Mouse (Mus musculus): ENCODE results near the gene Khsrp. TPM values are rescaled to one million over a fixed set of nuclear protein-coding genes. Genes with fewer than 3 reads are reported as not detected.
A peak's percentile ranks its signal among the peaks of the same experiment; 100 is the strongest.

The Khsrp gene
- total RNA-seq, 1 experiment from 2014 or later = 122 TPM

DNA sequence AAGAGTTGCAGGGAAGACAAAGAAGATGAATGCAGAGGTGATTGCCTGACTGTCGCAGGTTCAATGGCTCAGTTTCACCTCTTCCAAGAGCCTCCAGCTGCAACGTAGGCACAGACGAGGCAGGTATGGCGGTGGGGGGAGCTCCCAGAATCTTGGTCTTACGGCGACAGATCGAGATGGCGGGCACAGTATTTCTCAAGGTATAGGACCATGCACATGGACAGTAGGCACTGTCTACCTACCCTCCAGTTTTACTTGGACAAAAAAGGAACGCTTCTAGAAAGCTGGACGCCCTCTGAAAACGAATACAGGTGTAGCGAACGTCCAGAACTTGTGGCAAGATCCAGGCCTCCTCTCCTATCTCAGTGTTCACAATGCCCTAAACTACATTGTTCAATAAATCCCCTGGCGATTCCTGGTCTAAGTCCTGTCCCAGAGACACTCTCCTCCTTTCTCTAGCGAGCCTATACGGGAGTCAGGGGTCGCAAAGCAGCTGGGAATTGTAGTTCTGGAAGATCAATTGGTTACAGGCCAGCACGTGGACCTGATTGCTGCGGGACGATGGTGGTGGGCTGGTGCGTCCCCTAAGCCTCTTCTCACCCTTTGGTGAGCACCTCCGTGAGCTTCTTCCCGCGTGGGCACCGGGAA lies 41.7 kb downstream of the Khsrp start:
- peak; percentile 79 for ATAC-seq (replicated peaks; ENCODE audit: low read depth, poor library complexity, severe bottlenecking)

DNA sequence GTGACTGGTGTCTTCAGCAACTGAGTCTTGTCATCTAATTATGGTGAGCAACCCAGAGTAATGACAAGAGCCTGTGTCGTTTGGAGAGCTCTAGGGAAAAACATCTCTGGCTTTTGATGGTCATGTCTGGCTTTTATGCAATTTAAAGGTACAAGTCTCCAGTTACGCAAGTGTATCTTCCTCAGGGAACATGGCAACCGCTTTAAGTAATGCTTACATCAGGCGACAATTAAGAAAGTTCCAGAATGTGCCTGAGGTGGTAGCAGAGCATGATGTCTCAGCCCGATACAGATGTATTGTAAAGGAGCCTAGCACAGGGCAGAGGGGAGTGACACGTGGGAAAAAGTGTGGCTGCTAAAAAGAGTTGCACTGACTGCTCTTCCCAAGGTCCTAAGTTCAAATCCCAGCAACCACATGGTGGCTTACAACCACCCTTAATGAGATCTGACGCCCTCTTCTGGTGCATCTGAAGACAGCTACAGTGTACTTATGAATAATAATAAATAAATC lies 42.3 kb downstream of the Khsrp start:
- ATAC-seq (replicated peaks; ENCODE audit: low read depth, poor library complexity, severe bottlenecking) = no peak

DNA sequence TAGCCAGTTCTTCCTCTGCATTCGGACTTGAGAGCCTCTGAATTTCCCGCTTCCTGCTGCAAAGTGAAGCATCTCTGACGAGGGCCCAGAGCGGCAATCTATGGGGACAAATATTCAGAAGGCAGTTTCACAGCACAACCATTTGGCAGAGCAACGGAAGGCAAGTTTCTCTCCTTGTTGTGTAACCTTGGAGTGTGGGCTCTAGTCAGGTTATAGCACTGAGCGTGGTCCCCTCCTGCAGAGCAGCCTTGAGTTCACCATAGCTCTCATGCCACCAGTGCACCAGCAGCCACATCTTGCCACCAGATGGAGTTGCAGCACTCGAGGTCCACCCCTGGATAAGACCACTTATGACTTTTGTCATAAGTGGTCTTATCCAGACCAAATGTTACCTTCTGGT lies 42.9 kb downstream of the Khsrp start:
- no peak for ATAC-seq (replicated peaks; ENCODE audit: low read depth, poor library complexity, severe bottlenecking)

DNA sequence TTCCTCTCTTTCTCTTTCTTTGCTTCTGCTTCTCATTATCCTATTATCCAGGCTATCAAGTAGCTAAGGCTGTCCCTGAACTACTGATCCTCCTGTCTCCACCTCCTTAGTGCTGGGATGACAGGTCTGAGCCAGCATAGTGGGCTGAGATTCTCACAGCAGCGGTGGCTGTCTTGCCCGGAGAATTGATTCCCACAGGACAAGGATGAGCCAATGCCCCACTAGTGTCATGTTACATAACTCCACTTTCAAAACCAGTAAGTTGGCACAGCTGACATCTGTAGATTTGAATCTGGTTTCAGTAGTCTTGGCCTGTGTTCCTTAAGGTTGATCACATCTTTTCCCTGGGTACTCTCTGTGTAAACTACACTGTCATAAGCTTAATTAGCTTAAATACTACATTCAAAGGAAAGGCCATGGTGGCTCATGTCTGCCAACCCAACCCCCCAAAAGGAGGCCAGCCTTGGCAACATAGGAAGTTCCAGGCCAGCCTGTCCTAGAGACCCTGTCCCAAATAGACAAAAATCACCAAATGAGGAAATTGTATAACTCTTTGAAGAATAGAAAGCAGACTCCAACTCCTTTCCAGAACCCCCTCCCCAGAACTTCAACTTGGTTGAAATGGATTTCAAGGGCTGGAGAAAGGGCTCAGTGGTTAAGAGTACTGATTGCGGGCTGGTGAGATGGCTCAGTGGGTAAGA lies 45.1 kb downstream of the Khsrp start:
- no peak for ATAC-seq (replicated peaks; ENCODE audit: low read depth, poor library complexity, severe bottlenecking)

DNA sequence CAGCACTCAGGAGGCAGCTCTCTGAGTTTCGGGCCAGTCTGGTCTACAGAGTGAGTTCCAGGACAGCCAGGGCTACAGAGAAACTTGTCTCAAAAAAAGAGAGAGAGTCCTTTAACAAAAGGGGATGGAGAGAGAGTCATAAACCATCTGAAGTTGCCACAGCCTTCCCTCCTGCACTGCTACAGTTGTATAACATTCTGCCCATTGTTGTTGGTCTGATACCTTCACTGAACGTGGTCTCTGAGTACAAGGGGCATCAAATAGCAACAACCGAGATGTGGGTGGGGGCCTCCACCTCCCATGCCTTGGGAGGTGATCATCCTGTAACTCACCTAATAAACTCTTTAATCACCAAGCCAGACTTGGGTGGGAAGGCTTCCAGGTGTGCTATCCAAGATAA lies 45.7 kb downstream of the Khsrp start:
- no peak for ATAC-seq (replicated peaks; ENCODE audit: low read depth, poor library complexity, severe bottlenecking)

DNA sequence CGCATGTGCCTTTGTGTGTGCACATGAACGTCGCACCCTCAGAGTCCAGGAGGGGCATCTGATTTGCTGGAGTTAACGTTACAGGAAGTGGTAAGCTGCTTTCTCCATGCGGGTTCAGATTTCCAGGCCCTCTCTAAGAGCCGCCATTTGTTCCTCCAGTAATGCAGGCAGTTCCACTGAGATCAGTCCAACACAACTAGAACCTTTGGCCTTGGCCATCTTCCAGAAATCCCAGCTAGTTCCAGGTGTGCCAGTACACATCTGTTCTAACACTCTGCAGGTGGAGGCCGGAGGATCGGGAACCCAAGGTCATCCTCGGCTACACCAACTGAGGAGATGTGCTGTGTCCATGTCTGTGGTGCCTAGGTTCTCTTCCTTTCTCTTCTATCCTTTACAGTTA lies 46.4 kb downstream of the Khsrp start:
- no peak for ATAC-seq (replicated peaks; ENCODE audit: low read depth, poor library complexity, severe bottlenecking)

DNA sequence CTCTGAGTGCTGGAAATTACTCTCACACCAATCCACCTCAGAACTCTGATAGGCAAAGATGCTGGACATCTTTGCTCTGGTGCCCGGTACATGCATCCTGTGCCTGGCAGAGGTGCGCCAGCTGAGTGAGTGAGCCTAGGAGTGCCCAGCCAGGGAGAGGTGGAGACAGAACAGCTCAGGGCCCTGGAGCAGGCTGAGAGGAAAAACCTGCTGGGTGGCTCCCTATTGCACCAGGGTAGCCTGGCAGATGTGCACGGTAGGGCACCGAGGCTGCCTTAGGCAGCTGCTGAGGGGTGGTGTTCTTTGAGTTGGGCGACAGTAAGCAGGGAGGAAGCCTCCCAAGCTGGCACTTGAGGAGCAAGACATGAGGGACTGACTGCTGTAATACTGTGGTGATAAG lies 49.3 kb downstream of the Khsrp start, which contains the start of gene Acer1:
Acer1 (minus strand) TSS at position 114 of the 400 bp plus-strand sequence.
- ATAC-seq (replicated peaks; ENCODE audit: low read depth, poor library complexity, severe bottlenecking) = no peak

DNA sequence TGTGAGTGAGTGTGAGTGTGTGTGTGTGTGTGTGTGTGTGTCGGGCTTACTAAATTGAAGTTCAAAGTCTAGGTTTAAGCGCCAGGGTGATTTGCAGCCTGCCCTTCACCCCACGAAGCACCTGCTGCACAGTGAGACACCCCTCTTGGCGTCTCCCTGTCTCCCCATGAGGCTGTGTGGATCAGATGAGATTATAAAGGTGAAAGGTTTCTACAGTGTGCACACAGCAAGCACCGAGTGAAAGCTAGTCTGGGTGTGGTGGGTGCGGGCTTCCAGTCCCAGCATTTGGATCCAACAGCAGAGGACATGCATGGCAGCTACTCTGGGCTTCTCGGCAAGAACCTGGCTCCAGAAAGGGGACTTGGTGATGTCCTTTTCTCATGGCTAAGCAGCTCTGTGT lies 50.3 kb downstream of the Khsrp start:
- no peak for ATAC-seq (replicated peaks; ENCODE audit: low read depth, poor library complexity, severe bottlenecking)

DNA sequence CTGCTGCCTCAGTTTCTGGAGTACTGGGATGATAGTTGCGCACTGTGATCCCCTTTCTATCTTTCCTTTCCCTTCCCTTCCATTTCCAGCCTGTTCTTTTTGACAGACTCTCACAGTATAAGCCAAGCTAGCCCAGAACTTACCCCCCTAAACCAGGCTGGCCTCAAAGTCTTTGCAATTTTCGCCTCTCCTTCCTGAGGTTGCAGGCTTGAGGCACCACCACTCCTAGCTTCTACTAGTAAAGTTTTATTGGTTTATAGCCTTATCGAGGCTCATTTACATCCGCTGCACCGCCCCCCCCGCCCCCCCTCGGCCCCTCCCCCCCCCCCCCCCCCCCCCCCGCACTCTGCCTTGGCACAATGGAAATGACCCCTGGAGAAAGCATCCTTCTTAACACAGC lies 51.8 kb downstream of the Khsrp start:
- ATAC-seq (replicated peaks; ENCODE audit: low read depth, poor library complexity, severe bottlenecking) = no peak

DNA sequence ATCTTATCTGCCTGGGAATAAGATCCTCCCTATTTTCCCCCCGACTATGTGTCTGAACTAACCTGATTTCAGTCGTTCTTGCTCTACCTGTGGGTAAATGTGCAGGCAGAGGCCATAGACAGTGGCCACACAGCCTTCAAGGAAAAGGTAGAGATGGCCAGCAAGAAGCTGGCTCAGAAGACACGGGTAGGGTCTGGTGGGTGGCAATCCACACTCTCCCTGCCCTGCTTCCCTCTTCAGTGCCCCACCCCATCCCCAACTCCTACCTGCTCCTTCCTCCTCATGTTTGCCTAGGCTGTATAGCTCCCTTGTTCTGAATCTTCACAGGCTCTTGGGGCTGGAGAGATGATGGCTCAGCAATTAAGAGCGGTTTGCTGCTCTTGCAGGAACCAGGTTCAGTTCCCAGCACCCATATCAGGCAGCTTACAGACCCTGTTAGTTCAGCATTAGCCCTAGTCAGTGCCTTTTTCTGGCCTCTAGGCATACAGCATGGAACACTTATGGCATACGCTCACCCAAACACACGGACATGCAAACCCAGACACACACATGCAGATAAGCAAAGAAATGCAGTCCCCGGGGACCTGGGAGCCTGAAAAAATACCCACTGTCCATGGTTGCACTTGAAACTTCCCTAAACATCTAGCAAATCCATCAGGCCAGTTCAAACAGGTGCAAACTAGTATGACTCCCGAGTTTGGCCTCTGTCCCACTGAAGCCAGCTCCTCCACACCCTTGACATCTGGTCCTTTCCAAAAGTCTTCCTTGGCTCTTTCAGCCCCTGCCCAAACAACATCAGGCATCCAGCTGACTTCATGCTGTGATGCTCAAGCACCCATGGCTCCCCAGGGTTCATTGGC lies 54.6 kb downstream of the Khsrp start:
- no peak for ATAC-seq (replicated peaks; ENCODE audit: low read depth, poor library complexity, severe bottlenecking)

DNA sequence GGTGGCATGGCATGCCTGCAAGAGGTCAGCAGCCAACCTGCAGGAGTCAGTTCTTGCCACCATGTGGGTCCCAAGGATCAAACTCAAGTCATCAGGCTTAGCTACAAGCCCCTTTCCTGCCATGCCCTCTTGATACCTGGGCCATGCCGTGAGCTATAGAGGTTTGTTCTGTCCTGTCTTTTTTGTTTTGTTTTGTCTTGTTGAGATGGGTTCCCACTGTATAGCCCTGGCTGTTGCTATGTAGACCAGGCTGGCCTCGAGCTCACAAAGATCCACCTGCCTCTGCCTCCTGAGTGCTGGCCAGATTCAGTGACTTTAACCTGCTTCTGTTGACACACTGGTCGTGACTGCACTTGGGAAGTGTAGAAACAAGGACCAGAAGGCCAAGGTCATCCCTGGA lies 55.9 kb downstream of the Khsrp start:
- no peak for ATAC-seq (replicated peaks; ENCODE audit: low read depth, poor library complexity, severe bottlenecking)

DNA sequence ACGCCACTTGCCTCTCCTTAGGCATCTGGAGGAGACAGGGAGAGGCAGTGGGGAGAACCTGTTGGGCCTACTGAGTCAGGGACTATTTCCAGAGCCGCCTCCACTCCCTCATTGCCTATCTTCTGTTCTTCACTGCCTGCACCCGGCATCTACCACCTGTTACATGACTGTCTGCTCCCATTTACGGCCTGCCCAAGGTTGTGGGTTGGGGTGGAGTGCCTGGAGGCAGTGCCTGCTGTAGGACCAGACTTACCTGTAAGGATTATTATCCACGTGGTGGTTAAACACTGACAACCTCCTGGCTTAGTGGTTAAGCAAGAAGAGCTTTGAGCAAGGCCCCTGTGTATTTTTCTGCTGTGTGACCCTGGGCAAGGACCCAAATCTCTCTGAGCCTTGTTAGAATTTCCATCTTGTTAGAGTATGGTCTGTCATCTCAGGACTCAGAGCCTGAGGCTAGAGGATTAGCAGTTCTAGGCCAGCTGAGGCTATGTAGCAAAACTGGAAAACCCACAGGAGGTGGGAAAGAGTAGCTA lies 56.5 kb downstream of the Khsrp start:
- ATAC-seq (replicated peaks; ENCODE audit: low read depth, poor library complexity, severe bottlenecking) = no peak

DNA sequence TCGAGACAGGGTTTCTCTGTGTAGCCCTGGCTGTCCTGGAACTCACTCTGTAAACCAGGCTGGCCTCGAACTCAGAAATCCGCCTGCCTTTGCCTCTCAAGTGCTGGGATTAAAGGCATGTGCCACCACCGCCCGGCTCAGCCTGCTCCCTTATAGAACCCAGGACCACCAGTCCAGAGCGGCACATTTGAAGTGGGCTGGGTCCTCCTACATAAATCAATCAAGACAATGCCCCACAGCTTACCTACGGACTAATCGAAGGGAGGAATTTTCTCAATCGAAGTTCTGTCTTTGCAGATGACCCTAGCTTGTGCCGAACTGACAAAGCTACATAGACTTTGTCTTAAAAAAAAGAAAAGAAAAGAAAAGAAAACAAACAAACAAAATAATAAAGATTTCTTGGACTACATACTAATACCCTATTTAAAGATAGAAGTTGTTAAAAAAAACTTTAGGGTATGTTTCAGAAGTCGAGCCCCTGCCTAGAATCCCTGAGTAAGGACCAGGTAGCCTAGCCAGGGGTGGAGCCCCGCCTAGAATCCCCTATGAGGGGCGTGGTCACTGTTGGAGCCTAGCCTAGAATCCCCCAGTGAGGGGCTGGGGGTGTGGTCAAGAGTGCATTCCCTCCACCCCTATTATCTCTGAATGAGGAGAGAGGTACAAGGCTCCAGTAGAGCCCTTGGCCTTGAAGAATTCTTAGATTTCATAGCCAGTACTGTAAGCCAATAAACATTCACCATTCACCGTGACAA lies 57.2 kb downstream of the Khsrp start:
- ATAC-seq (replicated peaks; ENCODE audit: low read depth, poor library complexity, severe bottlenecking) = no peak

Other genes starting within 250 kb of the Khsrp start
- 7.6 and 7.7 TPM in 2 replicates for gene Rfx2, start 200.5 kb downstream of the Khsrp start, total RNA-seq (2017)
- not detected in 2 replicates for gene Acsbg2, start 157.1 kb downstream of the Khsrp start, total RNA-seq (2017)
- gene 1700061G19Rik, start 156.0 kb downstream of the Khsrp start, total RNA-seq (2017) = 0.05 TPM in 1 of 2 replicates, not detected in the other
- 22.4 and 23.7 TPM in 2 replicates for gene Mllt1, start 96.1 kb downstream of the Khsrp start, total RNA-seq (2017)
- not detected in 2 replicates for gene Acer1, start 49.4 kb downstream of the Khsrp start, total RNA-seq (2017)
- gene Clpp, start 41.2 kb downstream of the Khsrp start, total RNA-seq (2017) = 73.8 and 96.9 TPM in 2 replicates
- gene Alkbh7, start 34.2 kb downstream of the Khsrp start, total RNA-seq (2017) = 16.0 and 30.3 TPM in 2 replicates
- not detected in 2 replicates for gene Pspn, start 31.5 kb downstream of the Khsrp start, total RNA-seq (2017)
- gene Gtf2f1, start 20.2 kb downstream of the Khsrp start, total RNA-seq (2017) = 108 and 124 TPM in 2 replicates
- gene Gm17949, start 20.1 kb downstream of the Khsrp start, total RNA-seq (2017) = not detected in 2 replicates
- gene Slc25a41, start 10.1 kb upstream of the Khsrp start, total RNA-seq (2017) = not detected in 2 replicates
- 1.3 TPM in 1 of 2 replicates, not detected in the other for gene Crb3, start 27.6 kb upstream of the Khsrp start, total RNA-seq (2017)
- gene Slc25a23, start 28.3 kb upstream of the Khsrp start, total RNA-seq (2017) = 6.4 and 11.6 TPM in 2 replicates
- gene Dennd1c, start 47.0 kb upstream of the Khsrp start, total RNA-seq (2017) = 4.4 and 5.0 TPM in 2 replicates
- not detected in 2 replicates for gene Tubb4a, start 56.3 kb upstream of the Khsrp start, total RNA-seq (2017)
- 0.82 and 1.7 TPM in 2 replicates for gene Tnfsf9, start 73.8 kb upstream of the Khsrp start, total RNA-seq (2017)
- not detected in 2 replicates for gene Cd70, start 118.3 kb upstream of the Khsrp start, total RNA-seq (2017)
- 7.2 and 9.0 TPM in 2 replicates for gene Tnfsf14, start 162.7 kb upstream of the Khsrp start, total RNA-seq (2017)
- 8.4 and 19.3 TPM in 2 replicates for gene C3, start 196.6 kb upstream of the Khsrp start, total RNA-seq (2017)
- 17.0 and 17.7 TPM in 2 replicates for gene Gpr108, start 216.9 kb upstream of the Khsrp start, total RNA-seq (2017)
- 8.4 and 9.8 TPM in 2 replicates for gene Trip10, start 217.9 kb upstream of the Khsrp start, total RNA-seq (2017)
- 182 and 183 TPM in 2 replicates for gene Vav1, start 247.6 kb upstream of the Khsrp start, total RNA-seq (2017)

All from common myeloid progenitor, adult 5-6 weeks (primary cell).